Mouse (Mus musculus) hindbrain, postnatal 0 days (tissue): Measurements from ENCODE around the gene Odf3l2. TPM values are rescaled to one million over a fixed set of nuclear protein-coding genes. Genes with fewer than 3 reads are reported as not detected.
A peak's percentile ranks its signal among the peaks of the same experiment; 100 is the strongest.

ENCODE experiments used
- ATAC-seq: fragments of 200-750 bp; cut with Nextera tagmentation; 2 replicates; pipeline ENCODE4 v1.8.0; 2017; ENCODE audit warnings: mild to moderate bottlenecking, moderate TSS enrichment, moderate library complexity
- DNase-seq: peaks from one replicate; pipeline ENCODE4 v3.0.0-alpha.2; 2015; ENCODE audit warnings: low spot score
- H3K27ac ChIP-seq: fragments of 300-500 bp; sonication (generic); 2 replicates; pipeline ENCODE4 v1.5.1; 2014; ENCODE audit warnings: mild to moderate bottlenecking
- H3K27me3 ChIP-seq: fragments of 300-500 bp; sonication (generic); 2 replicates; pipeline ENCODE4 v1.6.1; 2014; ENCODE audit warnings: low read length, mixed read lengths; ENCODE audit not compliant: insufficient read depth
- H3K36me3 ChIP-seq: fragments of 300-500 bp; sonication (generic); 2 replicates; pipeline ENCODE4 v1.6.1; 2014; ENCODE audit warnings: low read length, mixed read lengths; ENCODE audit not compliant: insufficient read depth
- H3K4me1 ChIP-seq: fragments of 300-500 bp; sonication (generic); 2 replicates; pipeline ENCODE4 v1.6.1; 2014; ENCODE audit warnings: antibody characterized with exemption, low read length, mixed read lengths; ENCODE audit not compliant: insufficient read depth
- H3K4me2 ChIP-seq: fragments of 300-500 bp; sonication (generic); 2 replicates; pipeline ENCODE4 v1.6.1; 2014; ENCODE audit warnings: low read depth, mild to moderate bottlenecking, low read length, moderate library complexity, mixed read lengths
- H3K4me3 ChIP-seq: fragments of 300-500 bp; sonication (generic); 2 replicates; pipeline ENCODE4 v1.5.1; 2014; ENCODE audit warnings: low read length
- H3K9ac ChIP-seq: fragments of 300-500 bp; sonication (generic); replicated peaks from 2 replicates; pipeline ENCODE4 v1.6.1; 2014; ENCODE audit warnings: mild to moderate bottlenecking, low read length, moderate library complexity, mixed read lengths
- H3K9me3 ChIP-seq: fragments of 300-500 bp; sonication (generic); 2 replicates; pipeline ENCODE4 v1.6.1; 2016; ENCODE audit warnings: low read length, mixed read lengths
- CTCF ChIP-seq: IDR thresholded peaks from 2 replicates; pipeline ENCODE4 v1.5.1; 2016; ENCODE audit warnings: antibody characterized with exemption, control low read depth, low read depth
- WGBS: fragments of 180-500 bp; shearing (Covaris S2); extraction: QIAGEN DNeasy Blood & Tissue Kit; methylation state at CpG from one replicate; pipeline ENCODE4 v1.1.7; 2014; 5-methylcytosine and 5-hydroxymethylcytosine counted together
- polyA plus RNA-seq: library from polyadenylated mRNA; unstranded; fragments of >200 nt; fragmentation: Nextera tagmentation; extraction: Ambion mirVana; gene quantifications from 2 replicates; pipeline ENCODE4 v1.2.1, GENCODE M21; 2015
- total RNA-seq: library from RNA; depleted of rRNA; stranded (reverse); fragments of >200 nt; gene quantifications from 2 replicates; pipeline ENCODE4 v1.2.3, GENCODE M21; 2014

Odf3l2 gene
- total and polyA plus RNA-seq, 2 experiments from 2014 or later, result 0.42 to 0.60 TPM

GRCm38 (mm10) chr10:79664131-79664665, 18.7 kb upstream of the Odf3l2 start, which contains the start of gene Madcam1:
TSS of gene Madcam1 (plus strand) at chr10:79664559.
- peak; percentile 76 for DNase-seq
- no peaks in the 10 kb centered on the region for H3K27me3 ChIP-seq
- no peak within 1 kb of the TSS for H3K4me3 ChIP-seq
- 12% methylated on average over 13 of the region's 13 CpGs for WGBS
- no peak within 1 kb of the TSS for H3K9ac ChIP-seq
- H3K36me3 ChIP-seq, result no peaks in the 10 kb centered on the region
- H3K4me2 ChIP-seq, result no peak within 1 kb of the TSS
- ATAC-seq, result peak; percentile 19; the same call in 1 of the 2 replicates
- no peaks in the 10 kb centered on the region for H3K9me3 ChIP-seq
- TF ChIP-seq CTCF, result peak; percentile 95
- H3K27ac ChIP-seq, result no peak within 1 kb of the TSS
- H3K4me1 ChIP-seq, result 0 out of 2 replicates have a peak, but pooled peaks cover 3% of the 10 kb centered on the region

GRCm38 (mm10) chr10:79661861-79662260, 16.3 kb upstream of the Odf3l2 start:
- no peaks in the 10 kb centered on the region for H3K36me3 ChIP-seq
- no peak overlapping the region for H3K4me2 ChIP-seq
- H3K4me3 ChIP-seq, result no peak overlapping the region
- no peaks in the 10 kb centered on the region for H3K27me3 ChIP-seq
- no peak for TF ChIP-seq CTCF
- no peaks in the 10 kb centered on the region for H3K4me1 ChIP-seq
- no peak for DNase-seq
- no peak for ATAC-seq
- no peaks in the 10 kb centered on the region for H3K9me3 ChIP-seq
- H3K9ac ChIP-seq, result no peak overlapping the region
- H3K27ac ChIP-seq, result no peak overlapping the region
- WGBS, result 62% methylated on average over 3 of the region's 3 CpGs

GRCm38 (mm10) chr10:79660298-79660697, 14.8 kb upstream of the Odf3l2 start:
- ATAC-seq (no peak), DNase-seq (no peak)
- H3K4me3 ChIP-seq, result no peak overlapping the region
- TF ChIP-seq CTCF, result peak; percentile 71
- H3K27me3 ChIP-seq, result no peaks in the 10 kb centered on the region
- no peaks in the 10 kb centered on the region for H3K36me3 ChIP-seq
- H3K9me3 ChIP-seq, result no peaks in the 10 kb centered on the region
- no peak overlapping the region for H3K4me2 ChIP-seq
- WGBS, result 85% methylated on average over 2 of the region's 2 CpGs
- no peak overlapping the region for H3K27ac ChIP-seq
- H3K9ac ChIP-seq, result no peak overlapping the region
- no peaks in the 10 kb centered on the region for H3K4me1 ChIP-seq

GRCm38 (mm10) chr10:79658829-79659228, 13.3 kb upstream of the Odf3l2 start:
- no peak for DNase-seq
- ATAC-seq, result no peak
- TF ChIP-seq CTCF, result peak; percentile 54
- no peaks in the 10 kb centered on the region; the same call in 1 of the 2 replicates for H3K4me1 ChIP-seq
- no peaks in the 10 kb centered on the region for H3K36me3 ChIP-seq
- H3K4me2 ChIP-seq, result no peak overlapping the region
- 25% methylated on average over 4 of the region's 4 CpGs for WGBS
- H3K4me3 ChIP-seq, result no peak overlapping the region
- no peaks in the 10 kb centered on the region for H3K27me3 ChIP-seq
- H3K9ac ChIP-seq, result no peak overlapping the region
- H3K9me3 ChIP-seq, result no peaks in the 10 kb centered on the region
- H3K27ac ChIP-seq, result no peak overlapping the region

GRCm38 (mm10) chr10:79654946-79655395, 9.4 kb upstream of the Odf3l2 start:
- H3K4me3 ChIP-seq, result no peak overlapping the region
- ATAC-seq, result peak; percentile 91
- peak overlapping the region; percentile 72 for H3K27ac ChIP-seq
- no peaks in the 10 kb centered on the region for H3K36me3 ChIP-seq
- 0 out of 2 replicates have a peak overlapping the region, but pooled peaks have one; percentile 3 for H3K4me2 ChIP-seq
- DNase-seq, result peak; percentile 71
- H3K9ac ChIP-seq, result no peak overlapping the region
- no peaks in the 10 kb centered on the region; the same call in 1 of the 2 replicates for H3K4me1 ChIP-seq
- no peak for TF ChIP-seq CTCF
- H3K27me3 ChIP-seq, result no peaks in the 10 kb centered on the region
- 7% methylated on average over 1 of the region's 1 CpGs for WGBS
- H3K9me3 ChIP-seq, result no peaks in the 10 kb centered on the region

GRCm38 (mm10) chr10:79652789-79653188, 7.3 kb upstream of the Odf3l2 start:
- whole genome bisulfite sequencing, result 64% methylated on average over 7 of the region's 7 CpGs
- no peak for DNase-seq
- no peak for TF ChIP-seq CTCF
- Histone ChIP-seq H3K27ac (no peak overlapping the region), H3K4me1 (no peaks in the 10 kb centered on the region; the same call in 1 of the 2 replicates), H3K9me3 (no peaks in the 10 kb centered on the region), H3K4me2 (no peak overlapping the region), H3K4me3 (no peak overlapping the region), H3K27me3 (no peaks in the 10 kb centered on the region), H3K9ac (no peak overlapping the region), H3K36me3 (no peaks in the 10 kb centered on the region)
- ATAC-seq, result no peak

- Histone ChIP-seq H3K4me3 (no peak overlapping the region), H3K4me1 (no peaks in the 10 kb centered on the region), H3K27me3 (no peaks in the 10 kb centered on the region), H3K27ac (no peak overlapping the region), H3K9me3 (no peaks in the 10 kb centered on the region), H3K36me3 (no peaks in the 10 kb centered on the region), H3K4me2 (no peak overlapping the region), H3K9ac (no peak overlapping the region)
- peak; percentile 98 for TF ChIP-seq CTCF
- DNase-seq (peak; percentile 90), ATAC-seq (peak; percentile 79)
- 30% methylated on average over 7 of the region's 7 CpGs for WGBS
Observed at GRCm38 (mm10) chr10:79649070-79649751, 3.7 kb upstream of the Odf3l2 start.
